Mouse (Mus musculus): ENCODE data around the gene Mettl21a.
"Not testable (repeated sequence)": the region's sequence is repeated elsewhere in the genome, so short reads cannot be mapped to it uniquely, and the experiment has no call there.

Gene Mettl21a

DNA sequence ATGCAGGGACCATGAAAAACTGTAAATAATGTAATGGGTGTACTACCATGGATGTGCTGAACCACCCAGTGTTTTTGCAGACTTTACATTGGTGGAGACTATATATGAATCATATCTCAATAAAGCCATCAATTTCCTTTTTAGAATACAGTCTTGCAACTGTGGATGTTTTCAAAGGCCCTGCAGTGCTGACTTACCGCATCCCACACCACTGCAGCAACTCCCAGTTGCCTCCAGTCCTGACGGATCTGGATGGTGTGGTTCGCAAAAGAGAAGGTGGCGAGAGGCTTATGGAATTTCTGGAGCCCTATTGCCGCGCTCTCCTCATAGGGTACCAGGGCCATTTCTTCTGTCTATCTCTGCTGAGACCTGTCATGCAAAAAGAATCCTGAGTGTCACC lies 966 bp downstream of the Mettl21a start:
- in situ Hi-C loops (cut with MboI; ENCODE audit: low pct_unique_long_range_greater_than_20kb in 1 of 2, low sequenced_read_pairs in 2 of 2, unreplicated experiment in 1 of 2) = no loop called here

- in situ Hi-C loops (cut with MboI; ENCODE audit: low pct_unique_long_range_greater_than_20kb in 1 of 2, low sequenced_read_pairs in 2 of 2, unreplicated experiment in 1 of 2) = no loop called here
These were observed 1.5 kb downstream of the Mettl21a start for GRCm38 (mm10) chr1:64615531-64615991.

GRCm38 (mm10) chr1:64614801-64615345 lies 2.2 kb downstream of the Mettl21a start:
- in situ Hi-C loops (cut with MboI; ENCODE audit: low pct_unique_long_range_greater_than_20kb in 1 of 2, low sequenced_read_pairs in 2 of 2, unreplicated experiment in 1 of 2) = no loop called here

GRCm38 (mm10) chr1:64614311-64614710 lies 2.7 kb downstream of the Mettl21a start:
- in situ Hi-C loops (cut with MboI; ENCODE audit: low pct_unique_long_range_greater_than_20kb in 1 of 2, low sequenced_read_pairs in 2 of 2, unreplicated experiment in 1 of 2) = no loop called here

DNA sequence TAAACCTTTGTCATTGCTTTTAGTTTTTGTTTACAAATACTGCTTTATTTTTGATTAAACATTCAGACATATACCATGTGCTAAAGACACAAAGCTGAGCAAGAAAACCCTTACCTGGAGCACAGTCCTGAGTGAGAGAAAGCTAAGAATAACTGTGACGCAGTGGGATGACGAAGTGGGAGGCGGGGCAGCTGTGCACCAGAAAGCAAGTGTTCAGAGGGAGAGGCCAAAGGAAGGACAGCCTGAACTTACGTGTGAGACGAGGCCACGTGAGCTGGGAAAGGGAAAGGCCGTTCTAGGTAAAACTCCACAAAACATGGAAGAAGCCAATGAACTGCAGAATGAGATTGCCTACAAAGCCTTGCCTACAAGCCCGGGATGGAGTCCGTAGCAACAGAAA lies 7.1 kb downstream of the Mettl21a start:
- in situ Hi-C loops (cut with MboI; ENCODE audit: low pct_unique_long_range_greater_than_20kb in 1 of 2, low sequenced_read_pairs in 2 of 2, unreplicated experiment in 1 of 2) = no loop called here

GRCm38 (mm10) chr1:64609145-64609544 lies 7.9 kb downstream of the Mettl21a start:
- in situ Hi-C loops (cut with MboI; ENCODE audit: low pct_unique_long_range_greater_than_20kb in 1 of 2, low sequenced_read_pairs in 2 of 2, unreplicated experiment in 1 of 2) = no loop called here

DNA sequence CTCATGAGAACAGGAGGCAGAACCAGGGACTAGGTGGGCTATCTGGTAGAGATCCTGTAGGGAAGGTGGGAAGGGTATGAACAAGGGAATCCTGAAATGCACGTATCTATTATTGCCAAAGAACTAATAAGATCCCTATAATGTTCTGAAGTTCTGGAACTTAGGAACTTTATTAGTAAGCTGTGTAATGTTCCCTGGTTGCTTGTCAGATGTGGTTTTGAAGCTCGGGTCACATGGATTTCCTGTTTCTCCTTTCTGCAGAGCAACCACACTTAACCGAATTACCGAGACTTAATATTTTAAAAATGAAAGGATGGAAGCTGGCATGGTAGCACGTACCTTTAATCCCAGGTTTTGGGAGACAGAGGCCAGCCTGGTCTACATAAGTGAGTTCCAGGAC lies 13.7 kb downstream of the Mettl21a start:
- in situ Hi-C loops (cut with MboI; ENCODE audit: low pct_unique_long_range_greater_than_20kb in 1 of 2, low sequenced_read_pairs in 2 of 2, unreplicated experiment in 1 of 2) = no loop called here

GRCm38 (mm10) chr1:64601242-64601842 lies 15.7 kb downstream of the Mettl21a start:
- in situ Hi-C loops (cut with MboI; ENCODE audit: low pct_unique_long_range_greater_than_20kb in 1 of 2, low sequenced_read_pairs in 2 of 2, unreplicated experiment in 1 of 2) = no loop called here

- in situ Hi-C loops (cut with MboI; ENCODE audit: low pct_unique_long_range_greater_than_20kb in 1 of 2, low sequenced_read_pairs in 2 of 2, unreplicated experiment in 1 of 2) = no loop called here
These were observed 16.5 kb downstream of the Mettl21a start for GRCm38 (mm10) chr1:64600413-64601077.

- in situ Hi-C loops (cut with MboI; ENCODE audit: low pct_unique_long_range_greater_than_20kb in 1 of 2, low sequenced_read_pairs in 2 of 2, unreplicated experiment in 1 of 2) = no loop called here
These were observed 18.1 kb downstream of the Mettl21a start for GRCm38 (mm10) chr1:64598926-64599325.

- in situ Hi-C loops (cut with MboI; ENCODE audit: low pct_unique_long_range_greater_than_20kb in 1 of 2, low sequenced_read_pairs in 2 of 2, unreplicated experiment in 1 of 2) = no loop called here
These were observed 38.2 kb downstream of the Mettl21a start for GRCm38 (mm10) chr1:64578801-64579200.

- in situ Hi-C loops (cut with MboI; ENCODE audit: low pct_unique_long_range_greater_than_20kb in 1 of 2, low sequenced_read_pairs in 2 of 2, unreplicated experiment in 1 of 2) = not testable (repeated sequence)
These were observed 39.1 kb downstream of the Mettl21a start for GRCm38 (mm10) chr1:64577911-64578310.

GRCm38 (mm10) chr1:64576732-64577131 lies 40.3 kb downstream of the Mettl21a start:
- in situ Hi-C loops (cut with MboI; ENCODE audit: low pct_unique_long_range_greater_than_20kb in 1 of 2, low sequenced_read_pairs in 2 of 2, unreplicated experiment in 1 of 2) = no loop called here

DNA sequence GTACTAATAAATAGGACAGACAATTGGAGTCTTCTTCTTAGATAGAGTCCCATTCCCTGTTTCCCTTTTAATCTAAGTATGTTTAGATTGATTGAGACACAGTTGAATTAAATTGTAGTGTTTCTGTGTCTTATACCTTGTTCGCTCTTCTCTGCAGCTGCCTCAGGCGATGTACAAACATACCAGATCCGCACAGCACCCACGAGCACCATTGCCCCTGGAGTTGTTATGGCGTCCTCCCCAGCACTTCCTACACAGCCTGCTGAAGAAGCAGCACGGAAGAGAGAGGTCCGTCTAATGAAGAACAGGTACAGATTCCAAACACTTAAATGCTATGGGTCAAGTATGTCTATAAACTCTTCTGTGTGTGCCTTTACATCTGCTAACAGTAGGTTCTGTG lies 41.0 kb downstream of the Mettl21a start:
- in situ Hi-C loops (cut with MboI; ENCODE audit: low pct_unique_long_range_greater_than_20kb in 1 of 2, low sequenced_read_pairs in 2 of 2, unreplicated experiment in 1 of 2) = no loop called here

DNA sequence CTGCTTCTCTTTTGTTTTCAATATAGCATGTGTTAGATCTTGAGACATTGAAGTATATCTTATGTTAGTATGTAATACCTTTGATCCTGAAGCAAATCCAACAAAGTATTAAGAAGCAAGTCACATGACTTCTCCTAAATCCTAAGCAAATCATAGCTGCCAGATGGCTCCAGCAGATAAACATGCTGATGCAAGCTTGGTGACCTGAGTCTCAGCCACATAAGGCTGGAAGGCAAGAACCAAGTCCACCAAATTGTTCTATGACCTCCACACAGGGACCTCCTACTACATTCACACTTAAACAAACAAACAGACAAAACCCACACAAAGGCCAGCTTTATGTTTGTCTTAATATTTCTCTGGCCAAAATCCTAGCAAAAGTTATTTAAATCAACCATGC lies 48.8 kb downstream of the Mettl21a start:
- in situ Hi-C loops (cut with MboI; ENCODE audit: low pct_unique_long_range_greater_than_20kb in 1 of 2, low sequenced_read_pairs in 2 of 2, unreplicated experiment in 1 of 2) = no loop called here

- in situ Hi-C loops (cut with MboI; ENCODE audit: low pct_unique_long_range_greater_than_20kb in 1 of 2, low sequenced_read_pairs in 2 of 2, unreplicated experiment in 1 of 2) = no loop called here
These were observed 56.9 kb downstream of the Mettl21a start for GRCm38 (mm10) chr1:64560105-64560504.

Data from mouse embryonic stem cell (cell line).